Mouse (Mus musculus) forebrain, embryonic 14.5 days (tissue): ENCODE measurements around the gene Lgals7. TPM values are rescaled to one million over a fixed set of nuclear protein-coding genes. Genes with fewer than 3 reads are reported as not detected.

Experiments
- ATAC-seq: fragments of 200-750 bp; cut with Nextera tagmentation; 2 replicates; pipeline ENCODE4 v1.8.0; 2017; ENCODE audit warnings: mild to moderate bottlenecking, moderate library complexity
- DNase-seq: peaks from one replicate; pipeline ENCODE4 v3.0.0-alpha.2; 2015; ENCODE audit warnings: low spot score
- H3K27ac ChIP-seq: fragments of 300-500 bp; sonication (generic); 2 replicates; pipeline ENCODE4 v1.5.1; 2014; ENCODE audit warnings: low read depth, mild to moderate bottlenecking, control low read depth, low read length, moderate library complexity
- H3K27me3 ChIP-seq: fragments of 300-500 bp; sonication (generic); replicated peaks from 2 replicates; pipeline ENCODE4 v1.6.1; 2014; ENCODE audit warnings: low read length, control low read depth, mixed read lengths; ENCODE audit not compliant: control insufficient read depth, insufficient read depth
- H3K36me3 ChIP-seq: fragments of 300-500 bp; sonication (generic); 2 replicates; pipeline ENCODE4 v1.6.1; 2014; ENCODE audit warnings: low read length, control low read depth; ENCODE audit not compliant: control insufficient read depth, insufficient read depth
- H3K4me1 ChIP-seq: fragments of 300-500 bp; sonication (generic); 2 replicates; pipeline ENCODE4 v1.6.1; 2014; ENCODE audit warnings: antibody characterized with exemption, low read length, control low read depth; ENCODE audit not compliant: control insufficient read depth, insufficient read depth
- H3K4me2 ChIP-seq: fragments of 300-500 bp; sonication (generic); 2 replicates; pipeline ENCODE4 v1.6.1; 2014; ENCODE audit warnings: mild to moderate bottlenecking, control low read depth, low read length
- H3K4me3 ChIP-seq: fragments of 300-500 bp; sonication (generic); 2 replicates; pipeline ENCODE4 v1.5.1; 2014; ENCODE audit warnings: low read depth, low read length, control low read depth
- H3K9ac ChIP-seq: fragments of 300-500 bp; sonication (generic); 2 replicates; pipeline ENCODE4 v1.6.1; 2014; ENCODE audit warnings: mild to moderate bottlenecking, low read length, control low read depth, moderate library complexity
- H3K9me3 ChIP-seq: fragments of 300-500 bp; sonication (generic); replicated peaks from 2 replicates; pipeline ENCODE4 v1.6.1; 2016; ENCODE audit warnings: low read length, control low read depth, mixed read lengths; ENCODE audit not compliant: control insufficient read depth
- WGBS: fragments of 180-500 bp; shearing (Covaris S2); extraction: QIAGEN DNeasy Blood & Tissue Kit; methylation state at CpG from one replicate; pipeline ENCODE4 v1.1.7; 2014; 5-methylcytosine and 5-hydroxymethylcytosine counted together
- polyA plus RNA-seq: library from polyadenylated mRNA; unstranded; fragments of >200 nt; fragmentation: Nextera tagmentation; extraction: Ambion mirVana; gene quantifications from 2 replicates; pipeline ENCODE4 v1.2.1, GENCODE M21; 2014

The Lgals7 gene
- polyA plus RNA-seq, 1 experiment from 2014 or later = 4.2 TPM

GRCm38 (mm10) chr7:28819571-28819970, 44.1 kb upstream of the Lgals7 start:
- H3K27ac ChIP-seq = no peak overlapping the region
- no peak overlapping the region for H3K4me3 ChIP-seq
- H3K9ac ChIP-seq = no peak overlapping the region
- WGBS = 83% methylated on average over 4 of the region's 4 CpGs
- no peaks in the 10 kb centered on the region for H3K27me3 ChIP-seq
- ATAC-seq (no peak), DNase-seq (no peak)
- peaks cover 1% of the 10 kb centered on the region for H3K4me1 ChIP-seq
- H3K36me3 ChIP-seq = peaks cover 89% of the 10 kb centered on the region
- H3K9me3 ChIP-seq = no peaks in the 10 kb centered on the region
- H3K4me2 ChIP-seq = no peak overlapping the region

- no peaks in the 10 kb centered on the region for H3K27me3 ChIP-seq
- ATAC-seq (no peak), DNase-seq (no peak)
- H3K4me1 ChIP-seq = peaks cover 6% of the 10 kb centered on the region
- 46% methylated on average over 12 of the region's 12 CpGs for WGBS
- H3K4me2 ChIP-seq = no peak overlapping the region
- H3K36me3 ChIP-seq = peaks cover 78% of the 10 kb centered on the region
- H3K9ac ChIP-seq = no peak overlapping the region
- peak overlapping the region; percentile 58 for H3K27ac ChIP-seq
- H3K4me3 ChIP-seq = no peak overlapping the region
- H3K9me3 ChIP-seq = no peaks in the 10 kb centered on the region
Measured at GRCm38 (mm10) chr7:28820358-28821260, 43.0 kb upstream of the Lgals7 start.

- Histone ChIP-seq H3K27ac (peak overlapping the region; percentile 9; the same call in 1 of the 2 replicates), H3K4me1 (peaks cover 9% of the 10 kb centered on the region), H3K9me3 (no peaks in the 10 kb centered on the region), H3K9ac (no peak overlapping the region), H3K4me3 (no peak overlapping the region), H3K4me2 (no peak overlapping the region), H3K36me3 (peaks cover 71% of the 10 kb centered on the region), H3K27me3 (no peaks in the 10 kb centered on the region)
- WGBS = 79% methylated on average over 10 of the region's 10 CpGs
- ATAC-seq (no peak), DNase-seq (no peak)
Measured at GRCm38 (mm10) chr7:28821261-28821831, 42.3 kb upstream of the Lgals7 start.

GRCm38 (mm10) chr7:28822556-28822955, 41.1 kb upstream of the Lgals7 start:
- WGBS = 63% methylated on average over 1 of the region's 1 CpGs
- no peak overlapping the region for H3K4me3 ChIP-seq
- no peaks in the 10 kb centered on the region for H3K9me3 ChIP-seq
- no peak overlapping the region for H3K4me2 ChIP-seq
- H3K9ac ChIP-seq = no peak overlapping the region
- no peak for ATAC-seq
- no peak for DNase-seq
- no peak overlapping the region for H3K27ac ChIP-seq
- no peaks in the 10 kb centered on the region for H3K27me3 ChIP-seq
- H3K4me1 ChIP-seq = peaks cover 9% of the 10 kb centered on the region
- H3K36me3 ChIP-seq = peaks cover 59% of the 10 kb centered on the region

- no peaks in the 10 kb centered on the region for H3K9me3 ChIP-seq
- no peak overlapping the region for H3K4me2 ChIP-seq
- no peak overlapping the region for H3K4me3 ChIP-seq
- peaks cover 52% of the 10 kb centered on the region for H3K36me3 ChIP-seq
- WGBS = 57% methylated on average over 10 of the region's 10 CpGs
- H3K27me3 ChIP-seq = no peaks in the 10 kb centered on the region
- no peak for ATAC-seq
- DNase-seq = no peak
- H3K27ac ChIP-seq = no peak overlapping the region
- H3K4me1 ChIP-seq = peaks cover 9% of the 10 kb centered on the region
- no peak overlapping the region for H3K9ac ChIP-seq
Measured at GRCm38 (mm10) chr7:28822993-28823903, 40.4 kb upstream of the Lgals7 start.

- Histone ChIP-seq H3K9me3 (no peaks in the 10 kb centered on the region), H3K9ac (no peak overlapping the region), H3K4me3 (no peak overlapping the region), H3K4me2 (no peak overlapping the region), H3K27me3 (no peaks in the 10 kb centered on the region), H3K27ac (no peak overlapping the region), H3K4me1 (peaks cover 9% of the 10 kb centered on the region), H3K36me3 (peaks cover 45% of the 10 kb centered on the region)
- WGBS = 61% methylated on average over 2 of the region's 2 CpGs
- ATAC-seq (no peak), DNase-seq (no peak)
Measured at GRCm38 (mm10) chr7:28823932-28824331, 39.7 kb upstream of the Lgals7 start.

- DNase-seq (peak; percentile 96), ATAC-seq (peak; percentile 84)
- peak within 1 kb of the TSS; percentile 66 for H3K9ac ChIP-seq
- WGBS = 3% methylated on average over 33 of the region's 33 CpGs
- peaks cover 38% of the 10 kb centered on the region for H3K36me3 ChIP-seq
- H3K27ac ChIP-seq = peak within 1 kb of the TSS; percentile 53
- H3K9me3 ChIP-seq = no peaks in the 10 kb centered on the region
- H3K4me1 ChIP-seq = peaks cover 9% of the 10 kb centered on the region
- no peaks in the 10 kb centered on the region for H3K27me3 ChIP-seq
- H3K4me2 ChIP-seq = peak within 1 kb of the TSS; percentile 69
- peak within 1 kb of the TSS; percentile 39 for H3K4me3 ChIP-seq
Measured at GRCm38 (mm10) chr7:28824941-28825685, 38.5 kb upstream of the Lgals7 start, which contains the start of gene Ech1. Ech1 (plus strand) TSS chr7:28825217.
